Mouse (Mus musculus) gastrocnemius, adult 2 months (tissue): ENCODE measurements at regions not wholly inside any gene's neighbourhood (a gene's known extent, or its start where the extent isn't known, plus 50 kb on each side); places are given as distances from the start of the nearest gene placed in this dataset.

Source experiments
- DNase-seq: peaks from one replicate; pipeline ENCODE4 v3.0.0; 2022
- H3K27ac ChIP-seq: fragments of 200-600 bp; 2 replicates; pipeline ENCODE4 v1.8.1; 2022; ENCODE audit warnings: mild to moderate bottlenecking
- H3K4me3 ChIP-seq: fragments of 200-600 bp; 2 replicates; pipeline ENCODE4 v1.8.1; 2022; ENCODE audit warnings: mild to moderate bottlenecking, moderate library complexity
- CTCF ChIP-seq: fragments of 200-600 bp; IDR thresholded peaks from 2 replicates; pipeline ENCODE4 v1.8.1; 2022; ENCODE audit warnings: antibody characterized with exemption, mild to moderate bottlenecking, moderate library complexity
- intact Hi-C: fragments of 180-260 bp; cut with DNase I; formaldehyde crosslinking; loops from one replicate; pipeline ENCODE4 v1.15.1; 2025

GRCm38 (mm10) chr6:141065724-141066123, 183.3 kb upstream of the Pde3a start:
- H3K27ac ChIP-seq: no peak overlapping the region
- intact Hi-C loops: no loop called here
- DNase-seq: no peak
- no peak overlapping the region for H3K4me3 ChIP-seq
- no peak for TF ChIP-seq CTCF

DNA sequence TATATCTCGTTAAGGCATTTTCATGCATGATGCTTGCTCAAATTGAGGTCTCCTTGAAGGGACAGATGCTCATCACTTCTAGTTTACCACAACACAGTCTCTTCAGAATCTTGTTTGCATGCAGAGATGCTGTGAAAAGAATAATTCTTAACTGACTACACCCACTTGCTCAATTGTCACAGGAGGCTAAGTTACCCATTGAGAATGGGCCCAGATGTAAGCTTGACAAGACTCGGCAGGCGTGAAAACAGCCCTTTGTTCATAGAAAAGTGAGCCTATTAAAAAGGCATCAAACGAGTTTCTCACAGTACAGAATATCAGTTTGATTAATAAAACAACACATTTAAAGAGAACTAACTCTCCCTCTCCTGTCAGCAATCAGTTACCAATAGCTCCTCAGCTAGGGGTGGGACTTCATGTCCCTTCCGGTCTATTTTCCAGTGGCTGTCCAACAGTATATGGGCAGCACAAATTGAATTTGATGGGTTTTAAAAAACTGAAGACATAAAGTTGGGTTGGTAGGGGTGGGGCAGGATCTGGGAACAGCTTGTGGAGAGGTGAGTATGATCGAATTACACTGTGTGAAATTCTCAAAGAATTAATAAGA, 180.1 kb upstream of the Pde3a start:
- intact Hi-C loops: no loop called here
- DNase-seq: no peak
- Histone ChIP-seq H3K27ac (no peak overlapping the region), H3K4me3 (no peak overlapping the region)
- no peak for TF ChIP-seq CTCF

DNA sequence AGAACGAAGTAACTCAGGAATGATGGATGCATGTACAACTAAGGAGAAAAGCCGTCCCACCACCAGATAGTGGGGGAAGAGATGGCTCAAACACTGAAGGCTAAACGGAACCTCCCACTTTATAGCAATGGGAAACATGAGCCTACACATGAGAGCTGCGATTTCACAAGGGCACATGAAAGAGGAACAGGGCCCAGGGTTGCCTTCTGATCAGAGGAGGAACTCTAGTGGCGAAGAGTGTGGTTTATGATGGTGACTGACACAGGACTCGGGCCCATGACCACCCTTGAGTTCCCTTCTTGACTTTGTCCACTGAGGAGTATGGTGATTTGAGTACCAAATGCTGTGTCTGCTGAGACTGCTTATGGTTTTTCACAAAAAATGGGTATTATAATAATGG, 179.2 kb upstream of the Pde3a start:
- H3K4me3 ChIP-seq: no peak overlapping the region
- no peak for DNase-seq
- H3K27ac ChIP-seq: no peak overlapping the region
- intact Hi-C loops: no loop called here
- TF ChIP-seq CTCF: no peak

GRCm38 (mm10) chr6:141071507-141071906, 177.6 kb upstream of the Pde3a start:
- intact Hi-C loops: no loop called here
- DNase-seq: no peak
- Histone ChIP-seq H3K27ac (no peak overlapping the region), H3K4me3 (no peak overlapping the region)
- no peak for TF ChIP-seq CTCF

DNA sequence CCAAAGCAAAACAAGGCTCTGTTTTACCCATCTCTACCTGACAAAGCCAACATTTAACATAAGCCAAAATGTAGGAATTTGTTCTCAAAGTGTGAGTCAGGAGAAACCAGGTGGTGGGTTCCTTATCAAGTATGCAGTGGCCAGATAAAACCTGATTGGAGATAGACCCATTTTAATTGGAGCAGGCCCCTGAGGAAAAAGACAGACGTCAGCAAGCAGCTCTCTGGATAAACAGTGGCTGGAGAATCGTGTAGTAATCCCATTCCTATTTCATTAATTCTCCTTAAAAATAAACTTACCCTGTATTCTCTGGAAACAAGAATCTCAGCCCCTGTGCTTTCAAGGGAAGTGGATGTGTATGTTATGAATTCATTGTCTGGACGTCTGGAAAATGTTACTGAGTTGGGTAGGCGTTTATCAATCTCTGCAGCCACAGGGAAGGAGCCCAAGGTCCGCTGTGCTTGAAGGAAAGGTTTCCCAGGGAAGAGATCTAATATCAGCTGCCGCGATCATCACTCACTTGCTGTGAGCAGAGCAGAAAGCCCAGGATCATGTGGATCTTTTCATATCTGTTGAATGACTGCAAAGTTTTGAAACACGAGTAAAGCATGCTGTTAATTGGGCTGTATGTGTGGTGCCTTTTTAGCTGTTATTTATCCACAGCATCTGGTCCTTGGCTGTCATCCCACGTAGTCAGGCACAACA, 157.8 kb upstream of the Pde3a start:
- Histone ChIP-seq H3K27ac (peak overlapping the region; percentile 68), H3K4me3 (0 out of 2 replicates have a peak overlapping the region, but pooled peaks have one; percentile 11)
- intact Hi-C loops: no loop called here
- no peak for TF ChIP-seq CTCF
- DNase-seq: no peak

- Histone ChIP-seq H3K27ac (peak overlapping the region; percentile 68), H3K4me3 (no peak overlapping the region)
- TF ChIP-seq CTCF: no peak
- intact Hi-C loops: no loop called here
- no peak for DNase-seq
These were observed 157.3 kb upstream of the Pde3a start for GRCm38 (mm10) chr6:141091781-141092140.

DNA sequence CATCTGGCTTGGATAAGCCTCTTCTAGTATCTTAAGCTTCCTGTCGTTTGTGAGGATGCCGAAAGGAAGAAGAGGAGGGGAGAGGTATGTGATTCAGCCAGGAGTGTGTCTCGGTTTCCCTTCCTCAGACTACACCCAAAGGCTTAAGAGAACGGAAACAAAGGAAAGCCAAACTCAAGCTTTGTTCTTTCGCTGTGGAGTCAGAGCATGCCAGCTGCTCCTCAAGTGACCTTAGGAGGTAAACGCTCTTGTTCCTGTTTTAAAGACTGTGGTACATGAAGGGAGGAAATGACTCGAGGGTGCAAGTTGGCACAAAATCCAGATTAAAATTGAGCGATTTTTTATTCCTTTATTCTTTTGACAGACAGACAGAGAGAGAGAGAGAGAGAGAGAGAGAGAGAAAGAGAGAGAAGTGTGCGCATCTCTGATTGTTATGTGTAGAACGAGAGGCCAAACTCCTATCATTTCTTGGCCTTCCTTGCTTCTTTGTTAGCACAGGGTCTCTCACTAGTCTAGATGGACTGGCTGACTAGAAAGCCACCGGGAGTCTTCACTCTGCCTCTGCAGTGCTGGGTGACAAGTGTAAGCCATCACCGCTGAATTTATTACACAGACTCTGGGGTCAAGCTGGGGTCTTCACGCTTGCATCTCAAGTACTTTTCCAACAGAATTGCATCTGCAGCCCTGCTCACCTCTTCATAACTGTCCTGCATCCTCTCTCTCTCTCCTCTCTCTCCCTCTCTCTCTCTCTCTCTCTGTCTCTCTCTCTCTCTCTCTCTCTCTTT, 151.5 kb upstream of the Pde3a start:
- Histone ChIP-seq H3K4me3 (no peak overlapping the region), H3K27ac (no peak overlapping the region)
- no peak for TF ChIP-seq CTCF
- intact Hi-C loops: no loop called here
- no peak for DNase-seq

DNA sequence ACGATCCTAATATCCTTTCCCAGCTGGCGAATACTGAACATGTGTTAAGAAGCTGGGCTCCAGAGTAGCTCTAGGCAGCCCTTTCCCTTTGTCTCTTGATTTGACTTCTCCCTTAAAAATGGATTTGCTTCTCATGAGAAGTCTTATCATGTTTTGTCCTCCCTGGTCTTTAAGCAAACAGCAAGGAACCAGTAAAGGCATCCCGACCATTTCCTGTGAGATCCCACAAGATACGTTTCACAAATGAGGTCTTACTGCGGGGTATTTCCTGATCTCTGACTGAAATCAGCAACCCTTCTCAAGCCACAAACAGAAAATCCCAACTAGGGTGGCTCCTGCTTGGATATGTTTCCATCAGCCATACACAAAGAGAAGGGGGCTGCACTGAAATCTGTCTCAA, 130.8 kb upstream of the Pde3a start:
- intact Hi-C loops: no loop called here
- H3K27ac ChIP-seq: no peak overlapping the region
- no peak for DNase-seq
- TF ChIP-seq CTCF: no peak
- H3K4me3 ChIP-seq: no peak overlapping the region

GRCm38 (mm10) chr6:141126614-141127396, 122.3 kb upstream of the Pde3a start:
- Histone ChIP-seq H3K27ac (no peak overlapping the region), H3K4me3 (no peak overlapping the region)
- no peak for DNase-seq
- intact Hi-C loops: no loop called here
- no peak for TF ChIP-seq CTCF

- no peak overlapping the region for H3K27ac ChIP-seq
- DNase-seq: no peak
- no peak for TF ChIP-seq CTCF
- H3K4me3 ChIP-seq: no peak overlapping the region
- intact Hi-C loops: no loop called here
These were observed 119.5 kb upstream of the Pde3a start for GRCm38 (mm10) chr6:141129596-141129995.

GRCm38 (mm10) chr6:141134176-141134575, 114.9 kb upstream of the Pde3a start:
- Histone ChIP-seq H3K27ac (no peak overlapping the region), H3K4me3 (no peak overlapping the region)
- TF ChIP-seq CTCF: no peak
- intact Hi-C loops: no loop called here
- DNase-seq: no peak

GRCm38 (mm10) chr6:141136664-141137375, 112.2 kb upstream of the Pde3a start:
- no peak for DNase-seq
- Histone ChIP-seq H3K27ac (no peak overlapping the region), H3K4me3 (no peak overlapping the region)
- intact Hi-C loops: no loop called here
- no peak for TF ChIP-seq CTCF
